In the genomic region with DNA sequence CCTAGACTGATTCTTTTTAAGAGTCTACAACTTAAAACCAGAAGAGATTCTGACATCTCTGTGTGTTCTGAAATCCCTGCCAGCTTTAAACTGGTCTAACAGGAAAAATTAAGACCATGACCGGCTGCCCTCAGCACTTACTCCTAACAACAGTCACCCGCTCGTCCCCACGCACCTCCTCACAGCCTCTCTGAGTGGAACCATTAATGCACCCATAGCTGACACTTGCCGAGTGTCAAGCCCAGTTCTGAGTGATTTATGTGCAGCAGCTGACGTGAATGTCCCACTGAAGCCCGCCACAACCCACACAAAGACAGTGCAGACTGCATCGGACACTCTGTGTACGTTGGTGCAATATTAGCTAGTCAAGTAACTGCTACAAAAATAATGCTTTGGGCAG, we compare ENCODE assay signal across 13 mouse cellular contexts.
DNase-seq lines count a peak whose midpoint lies in the region; ATAC-seq and TF ChIP-seq lines count a peak whose summit lies in the region.
"Had no signal": no experiment of that assay in that cellular context is flagged by ENCODE, and none has a peak within 500 bp of the region (broad histone marks: within the 10 kb centered on the region; RNA-seq: fewer than 3 reads in every experiment).

No protein-coding gene starts in this region.

- intact Hi-C loops in heart, postnatal 25 days (cut with DNase I): no loop called here

- peak; percentile 91 for DNase-seq in heart, adult 11 months
- no peak for DNase-seq in heart, postnatal 25 days (ENCODE audit: low spot score)
- DNase-seq in lung, adult 18-20 months: no peak
- no peak for DNase-seq in kidney, postnatal 0 days (ENCODE audit: low spot score)
- no peak for DNase-seq in thymus, postnatal 4 days
- no peak for DNase-seq in ovary, postnatal 14 days (ENCODE audit: low spot score)
- DNase-seq: right cerebral cortex, adult 18-20 months; thymus, adult 18-20 months had no signal

- H3K4me2 ChIP-seq in lung, embryonic 15.5 days: peak overlapping the region; percentile 47
- H3K4me2 ChIP-seq in kidney, postnatal 0 days (ENCODE audit: low read length): peak overlapping the region; percentile 53
- peak overlapping the region; percentile 28; the same call in 1 of the 2 replicates for H3K4me2 ChIP-seq in stomach, embryonic 15.5 days
- H3K4me2 ChIP-seq: midbrain, embryonic 13.5 days had no signal

- peak; percentile 41; the same call in 1 of the 2 replicates for ATAC-seq in lung, embryonic 15.5 days (ENCODE audit: borderline replicate concordance, extremely low read depth, low FRiP score, low TSS enrichment)
- no peak for ATAC-seq in kidney, postnatal 0 days (replicated peaks; ENCODE audit: low FRiP score, low read depth)
- no peak for ATAC-seq in stomach, embryonic 15.5 days (ENCODE audit: insufficient read depth, low FRiP score, low read depth)
- ATAC-seq: hindbrain, postnatal 0 days; midbrain, embryonic 13.5 days had no signal

- no peaks in the 10 kb centered on the region for H3K9me3 ChIP-seq in lung, embryonic 15.5 days
- H3K9me3 ChIP-seq in kidney, postnatal 0 days (replicated peaks; ENCODE audit: low read length): no peaks in the 10 kb centered on the region
- no peaks in the 10 kb centered on the region for H3K9me3 ChIP-seq in stomach, embryonic 15.5 days
- H3K9me3 ChIP-seq: midbrain, embryonic 13.5 days had no signal

- 18% methylated on average over 9 of the region's 9 CpGs for WGBS in lung, embryonic 15.5 days
- WGBS in kidney, postnatal 0 days: 21% methylated on average over 9 of the region's 9 CpGs
- 44% methylated on average over 9 of the region's 9 CpGs for WGBS in stomach, embryonic 15.5 days

- no peak for TF ChIP-seq CTCF in kidney, postnatal 0 days (IDR thresholded peaks at IDR 0.05; ENCODE audit: low read depth)

- H3K9ac ChIP-seq in lung, embryonic 15.5 days: peak overlapping the region; percentile 8; the same call in 1 of the 2 replicates
- no peak overlapping the region for H3K9ac ChIP-seq in kidney, postnatal 0 days (ENCODE audit: low read depth, low read length)
- H3K9ac ChIP-seq in stomach, embryonic 15.5 days: no peak overlapping the region
- H3K9ac ChIP-seq: midbrain, embryonic 13.5 days had no signal

- peaks cover 88% of the 10 kb centered on the region for H3K4me1 ChIP-seq in lung, embryonic 15.5 days
- H3K4me1 ChIP-seq in kidney, postnatal 0 days (replicated peaks; ENCODE audit: insufficient read depth, low read length): peaks cover 54% of the 10 kb centered on the region
- peaks cover 31% of the 10 kb centered on the region for H3K4me1 ChIP-seq in stomach, embryonic 15.5 days

- peak overlapping the region; percentile 75 for H3K27ac ChIP-seq in lung, embryonic 15.5 days
- H3K27ac ChIP-seq in kidney, postnatal 0 days: peak overlapping the region; percentile 61
- peak overlapping the region; percentile 65; the same call in 1 of the 2 replicates for H3K27ac ChIP-seq in stomach, embryonic 15.5 days
- H3K27ac ChIP-seq: hindbrain, postnatal 0 days; midbrain, embryonic 13.5 days had no signal

- H3K36me3 ChIP-seq in lung, embryonic 15.5 days: 0 out of 2 replicates have a peak, but pooled peaks cover 7% of the 10 kb centered on the region
- no peaks in the 10 kb centered on the region for H3K36me3 ChIP-seq in kidney, postnatal 0 days (ENCODE audit: insufficient read depth, low read length)
- 0 out of 2 replicates have a peak, but pooled peaks cover 4% of the 10 kb centered on the region for H3K36me3 ChIP-seq in stomach, embryonic 15.5 days
- H3K36me3 ChIP-seq: midbrain, embryonic 13.5 days had no signal

- H3K4me3 ChIP-seq in lung, embryonic 15.5 days: peak overlapping the region; percentile 7; the same call in 1 of the 2 replicates
- no peak overlapping the region for H3K4me3 ChIP-seq in kidney, postnatal 0 days (replicated peaks; ENCODE audit: low read depth, low read length)
- no peak overlapping the region for H3K4me3 ChIP-seq in stomach, embryonic 15.5 days (replicated peaks)
- H3K4me3 ChIP-seq: midbrain, embryonic 13.5 days had no signal

- no peaks in the 10 kb centered on the region for H3K27me3 ChIP-seq in lung, embryonic 15.5 days
- no peaks in the 10 kb centered on the region for H3K27me3 ChIP-seq in kidney, postnatal 0 days (ENCODE audit: insufficient read depth, low read length)
- no peaks in the 10 kb centered on the region for H3K27me3 ChIP-seq in stomach, embryonic 15.5 days (replicated peaks)
- H3K27me3 ChIP-seq: CH12.LX; midbrain, embryonic 13.5 days had no signal
